Mouse (Mus musculus): ENCODE data around the gene Rgs10. TPM values are rescaled to one million over a fixed set of nuclear protein-coding genes. Genes with fewer than 3 reads are reported as not detected.

The Rgs10 gene
- total and polyA plus RNA-seq, 2 experiments from 2014 or later: 53.2 to 64.2 TPM

DNA sequence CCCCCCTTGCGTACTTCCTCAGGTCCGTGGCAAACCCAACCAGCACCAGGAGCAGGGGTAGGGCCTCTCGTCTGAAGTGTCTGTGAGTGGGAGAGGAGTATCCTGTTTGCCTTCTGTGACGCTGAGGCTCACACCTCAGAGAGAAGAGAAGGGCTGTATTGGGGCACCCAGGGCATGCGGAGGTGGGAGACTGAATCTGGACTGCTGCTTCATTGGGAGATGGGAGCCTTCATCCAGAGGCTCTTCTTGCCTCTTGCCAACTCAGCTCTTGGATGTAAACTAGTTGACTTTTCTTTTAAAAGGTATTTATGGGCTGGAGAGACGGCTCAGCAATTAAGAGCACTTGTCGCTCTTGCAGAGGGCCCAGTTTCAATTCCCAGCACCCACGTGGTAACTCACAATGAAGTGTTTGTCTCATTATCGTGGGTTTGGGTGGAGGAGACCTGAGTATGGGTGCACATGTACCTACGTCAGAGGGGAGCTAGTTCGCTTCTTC is 42.3 kb downstream of the Rgs10 start:
- Histone ChIP-seq H3K27me3 (ENCODE audit: insufficient read depth, low read length) (no peaks in the 10 kb centered on the region), H3K4me1 (ENCODE audit: insufficient read depth) (no peaks in the 10 kb centered on the region), H3K36me3 (ENCODE audit: insufficient read depth) (no peaks in the 10 kb centered on the region), H3K4me3 (ENCODE audit: low read depth, low read length) (no peak overlapping the region), H3K9me3 (ENCODE audit: low read length) (no peaks in the 10 kb centered on the region), H3K4me2 (ENCODE audit: low read depth) (no peak overlapping the region), H3K27ac (ENCODE audit: low read depth, low read length) (no peak overlapping the region), H3K9ac (no peak overlapping the region)
- ATAC-seq (no peak), DNase-seq (no peak)
- 84% methylated on average over 11 of the region's 11 CpGs for WGBS
- no peak for TF ChIP-seq CTCF (IDR thresholded peaks at IDR 0.05; ENCODE audit: low read depth)

DNA sequence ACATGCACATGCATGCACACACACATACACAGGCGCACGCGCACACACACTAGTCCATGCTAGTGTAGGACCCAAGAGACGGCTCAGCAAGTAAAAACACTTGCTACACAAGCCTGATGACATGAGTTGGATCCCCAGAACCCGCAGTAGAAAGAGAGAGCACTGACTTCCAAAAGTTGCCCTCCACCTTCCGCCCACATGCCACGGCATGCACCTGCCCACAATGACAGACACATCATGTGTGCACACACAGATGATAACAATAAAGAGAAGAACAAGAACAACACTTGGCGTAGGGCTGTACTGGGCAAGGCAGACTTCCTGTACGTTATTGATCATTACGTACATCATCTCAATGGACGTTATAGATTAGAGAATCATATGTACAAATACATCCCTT is 44.4 kb downstream of the Rgs10 start:
- Histone ChIP-seq H3K4me2 (ENCODE audit: low read depth) (no peak overlapping the region), H3K27me3 (ENCODE audit: insufficient read depth, low read length) (no peaks in the 10 kb centered on the region), H3K4me1 (ENCODE audit: insufficient read depth) (no peaks in the 10 kb centered on the region), H3K9ac (no peak overlapping the region), H3K27ac (ENCODE audit: low read depth, low read length) (no peak overlapping the region), H3K4me3 (ENCODE audit: low read depth, low read length) (no peak overlapping the region), H3K36me3 (ENCODE audit: insufficient read depth) (no peaks in the 10 kb centered on the region), H3K9me3 (ENCODE audit: low read length) (no peaks in the 10 kb centered on the region)
- TF ChIP-seq CTCF (IDR thresholded peaks at IDR 0.05; ENCODE audit: low read depth): no peak
- ATAC-seq (no peak), DNase-seq (no peak)
- WGBS: 96% methylated on average over 11 of the region's 11 CpGs

DNA sequence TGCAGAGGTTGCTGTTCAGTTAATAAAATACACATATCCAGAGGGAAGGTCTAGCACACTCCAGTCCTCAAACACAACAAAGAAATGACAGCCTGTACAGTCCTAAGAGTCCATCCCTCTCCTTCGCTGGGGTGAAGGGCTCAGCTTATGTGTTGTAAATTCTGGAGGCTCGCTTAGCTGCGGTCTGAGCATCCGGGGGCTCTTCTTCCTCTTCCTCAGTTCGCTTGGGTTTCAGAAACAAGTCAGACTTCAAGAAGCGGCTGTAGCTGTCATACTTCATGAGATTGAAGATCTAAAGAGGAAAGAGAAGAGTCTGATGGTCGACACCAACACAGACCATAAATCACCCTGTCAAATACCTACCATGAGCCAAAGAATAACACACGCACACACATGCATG is 44.8 kb downstream of the Rgs10 start:
- no peak for DNase-seq
- WGBS: 92% methylated on average over 8 of the region's 8 CpGs
- H3K9ac ChIP-seq: no peak overlapping the region

DNA sequence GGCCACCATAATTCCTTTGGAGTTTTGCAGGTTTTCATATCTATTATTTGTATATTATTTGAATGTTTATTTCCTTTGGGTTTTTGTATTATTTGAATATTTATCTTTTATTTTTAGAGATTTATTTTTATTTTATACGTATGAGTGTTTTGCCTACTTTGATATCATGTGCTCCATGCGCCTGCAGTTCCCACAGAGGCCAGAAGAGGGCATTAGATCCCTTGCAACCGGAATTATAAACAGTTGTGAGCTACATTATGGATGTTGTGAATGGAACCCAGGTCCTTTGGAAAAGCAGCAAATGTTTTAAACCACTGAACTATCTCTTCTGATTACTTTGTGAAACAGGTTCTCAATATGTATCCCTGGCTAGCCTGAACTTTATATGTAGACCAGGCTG is 46.2 kb downstream of the Rgs10 start:
- Histone ChIP-seq H3K9ac (no peak overlapping the region), H3K27ac (ENCODE audit: low read depth, low read length) (no peak overlapping the region), H3K4me3 (ENCODE audit: low read depth, low read length) (no peak overlapping the region), H3K36me3 (ENCODE audit: insufficient read depth) (no peaks in the 10 kb centered on the region), H3K9me3 (ENCODE audit: low read length) (no peaks in the 10 kb centered on the region), H3K4me1 (ENCODE audit: insufficient read depth) (no peaks in the 10 kb centered on the region), H3K4me2 (ENCODE audit: low read depth) (no peak overlapping the region), H3K27me3 (ENCODE audit: insufficient read depth, low read length) (no peaks in the 10 kb centered on the region)
- peak; percentile 53 for TF ChIP-seq CTCF (IDR thresholded peaks at IDR 0.05; ENCODE audit: low read depth)
- DNase-seq (no peak), ATAC-seq (no peak)
- 52% methylated on average over 3 of the region's 3 CpGs for WGBS

More for the DNA sequence above, 44.8 kb downstream of the Rgs10 start:
- no peak for ATAC-seq
- no peak overlapping the region for H3K27ac ChIP-seq (ENCODE audit: low read depth, low read length)
- H3K9me3 ChIP-seq (ENCODE audit: low read length): no peaks in the 10 kb centered on the region
- no peaks in the 10 kb centered on the region for H3K36me3 ChIP-seq (ENCODE audit: insufficient read depth)
- no peaks in the 10 kb centered on the region for H3K4me1 ChIP-seq (ENCODE audit: insufficient read depth)
- no peaks in the 10 kb centered on the region for H3K27me3 ChIP-seq (ENCODE audit: insufficient read depth, low read length)
- no peak overlapping the region for H3K4me2 ChIP-seq (ENCODE audit: low read depth)
- no peak overlapping the region for H3K4me3 ChIP-seq (ENCODE audit: low read depth, low read length)
- TF ChIP-seq CTCF (IDR thresholded peaks at IDR 0.05; ENCODE audit: low read depth): no peak

DNA sequence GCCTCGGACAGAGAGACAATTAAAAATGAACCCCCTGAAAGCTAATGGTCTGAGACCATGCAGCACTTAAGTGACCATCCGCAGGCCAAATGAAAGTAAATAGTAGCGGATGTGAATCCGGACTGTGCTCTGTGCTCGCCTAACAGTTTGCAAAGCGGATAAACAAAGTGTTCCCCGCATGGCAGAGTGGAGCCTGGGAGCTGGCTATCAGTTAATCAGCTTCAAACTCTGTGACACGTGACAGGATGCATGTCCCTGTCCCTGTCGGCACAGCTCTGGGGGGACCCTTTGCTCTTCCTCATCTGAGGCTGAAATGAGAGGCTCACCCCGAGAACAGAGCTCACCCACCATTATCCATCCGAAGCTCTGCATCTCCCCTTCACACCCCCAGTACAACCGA is 49.2 kb downstream of the Rgs10 start:
- H3K4me3 ChIP-seq (ENCODE audit: low read depth, low read length): no peak overlapping the region
- no peaks in the 10 kb centered on the region for H3K36me3 ChIP-seq (ENCODE audit: insufficient read depth)
- H3K4me1 ChIP-seq (ENCODE audit: insufficient read depth): no peaks in the 10 kb centered on the region
- no peak overlapping the region for H3K27ac ChIP-seq (ENCODE audit: low read depth, low read length)
- WGBS: 81% methylated on average over 12 of the region's 12 CpGs
- no peak for TF ChIP-seq CTCF (IDR thresholded peaks at IDR 0.05; ENCODE audit: low read depth)
- DNase-seq (no peak), ATAC-seq (no peak)
- no peaks in the 10 kb centered on the region for H3K27me3 ChIP-seq (ENCODE audit: insufficient read depth, low read length)
- no peaks in the 10 kb centered on the region for H3K9me3 ChIP-seq (ENCODE audit: low read length)
- no peak overlapping the region for H3K4me2 ChIP-seq (ENCODE audit: low read depth)
- no peak overlapping the region for H3K9ac ChIP-seq

DNA sequence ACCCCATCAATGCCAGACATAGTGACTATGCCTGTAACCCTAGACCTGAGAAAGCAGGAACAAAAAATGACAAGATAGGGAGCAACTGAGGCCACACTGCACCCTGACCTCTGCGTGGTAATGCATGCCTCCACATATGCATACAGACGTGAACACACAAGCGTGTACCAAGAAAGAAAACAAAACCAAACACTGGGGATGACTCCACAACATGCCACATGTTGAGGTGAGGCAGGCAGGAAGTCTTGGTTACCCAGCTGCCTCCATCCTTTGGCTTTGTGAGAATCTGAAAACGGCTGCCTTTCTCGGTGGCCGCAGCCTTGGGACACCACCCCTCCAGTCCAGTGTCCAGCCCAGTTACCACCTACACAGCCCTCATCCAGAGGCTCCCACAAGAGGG is 49.7 kb downstream of the Rgs10 start:
- TF ChIP-seq CTCF (IDR thresholded peaks at IDR 0.05; ENCODE audit: low read depth): no peak
- Histone ChIP-seq H3K9me3 (ENCODE audit: low read length) (no peaks in the 10 kb centered on the region), H3K4me2 (ENCODE audit: low read depth) (no peak overlapping the region), H3K36me3 (ENCODE audit: insufficient read depth) (no peaks in the 10 kb centered on the region), H3K9ac (no peak overlapping the region), H3K4me3 (ENCODE audit: low read depth, low read length) (no peak overlapping the region), H3K4me1 (ENCODE audit: insufficient read depth) (no peaks in the 10 kb centered on the region), H3K27ac (ENCODE audit: low read depth, low read length) (no peak overlapping the region), H3K27me3 (ENCODE audit: insufficient read depth, low read length) (no peaks in the 10 kb centered on the region)
- ATAC-seq: no peak
- WGBS: 89% methylated on average over 6 of the region's 6 CpGs
- DNase-seq: no peak

DNA sequence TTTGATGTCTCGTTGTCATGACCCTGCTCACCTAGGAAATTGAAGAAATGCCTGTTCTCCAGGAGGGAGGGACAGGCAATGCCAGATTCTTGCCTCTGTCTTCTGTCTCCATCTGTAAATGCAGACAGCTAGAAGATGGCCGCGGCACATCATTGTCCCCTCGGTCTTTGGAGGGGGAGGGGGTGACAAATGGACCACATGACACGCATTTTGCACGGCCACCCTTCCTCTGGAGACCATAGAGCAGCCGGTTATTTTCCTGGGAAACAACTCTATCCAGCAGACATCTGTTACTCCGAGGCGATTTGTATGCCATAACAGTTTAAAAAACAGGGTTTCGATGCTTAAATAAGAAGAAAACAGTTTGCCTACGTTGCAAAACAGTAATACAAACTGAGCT is 51.9 kb downstream of the Rgs10 start:
- no peak for ATAC-seq
- H3K9me3 ChIP-seq (ENCODE audit: low read length): no peaks in the 10 kb centered on the region
- no peak for DNase-seq
- H3K4me3 ChIP-seq (ENCODE audit: low read depth, low read length): no peak overlapping the region
- H3K27ac ChIP-seq (ENCODE audit: low read depth, low read length): no peak overlapping the region
- H3K4me1 ChIP-seq (ENCODE audit: insufficient read depth): no peaks in the 10 kb centered on the region
- H3K9ac ChIP-seq: no peak overlapping the region
- WGBS: 71% methylated on average over 11 of the region's 11 CpGs
- H3K4me2 ChIP-seq (ENCODE audit: low read depth): no peak overlapping the region
- no peaks in the 10 kb centered on the region for H3K36me3 ChIP-seq (ENCODE audit: insufficient read depth)
- no peak for TF ChIP-seq CTCF (IDR thresholded peaks at IDR 0.05; ENCODE audit: low read depth)
- H3K27me3 ChIP-seq (ENCODE audit: insufficient read depth, low read length): no peaks in the 10 kb centered on the region
